Mouse (Mus musculus): ENCODE data around the gene Khk. TPM values are rescaled to one million over a fixed set of nuclear protein-coding genes. Genes with fewer than 3 reads are reported as not detected.

Khk gene
- polyA plus RNA-seq, 1 experiment from 2014 or later: 5.5 TPM

DNA sequence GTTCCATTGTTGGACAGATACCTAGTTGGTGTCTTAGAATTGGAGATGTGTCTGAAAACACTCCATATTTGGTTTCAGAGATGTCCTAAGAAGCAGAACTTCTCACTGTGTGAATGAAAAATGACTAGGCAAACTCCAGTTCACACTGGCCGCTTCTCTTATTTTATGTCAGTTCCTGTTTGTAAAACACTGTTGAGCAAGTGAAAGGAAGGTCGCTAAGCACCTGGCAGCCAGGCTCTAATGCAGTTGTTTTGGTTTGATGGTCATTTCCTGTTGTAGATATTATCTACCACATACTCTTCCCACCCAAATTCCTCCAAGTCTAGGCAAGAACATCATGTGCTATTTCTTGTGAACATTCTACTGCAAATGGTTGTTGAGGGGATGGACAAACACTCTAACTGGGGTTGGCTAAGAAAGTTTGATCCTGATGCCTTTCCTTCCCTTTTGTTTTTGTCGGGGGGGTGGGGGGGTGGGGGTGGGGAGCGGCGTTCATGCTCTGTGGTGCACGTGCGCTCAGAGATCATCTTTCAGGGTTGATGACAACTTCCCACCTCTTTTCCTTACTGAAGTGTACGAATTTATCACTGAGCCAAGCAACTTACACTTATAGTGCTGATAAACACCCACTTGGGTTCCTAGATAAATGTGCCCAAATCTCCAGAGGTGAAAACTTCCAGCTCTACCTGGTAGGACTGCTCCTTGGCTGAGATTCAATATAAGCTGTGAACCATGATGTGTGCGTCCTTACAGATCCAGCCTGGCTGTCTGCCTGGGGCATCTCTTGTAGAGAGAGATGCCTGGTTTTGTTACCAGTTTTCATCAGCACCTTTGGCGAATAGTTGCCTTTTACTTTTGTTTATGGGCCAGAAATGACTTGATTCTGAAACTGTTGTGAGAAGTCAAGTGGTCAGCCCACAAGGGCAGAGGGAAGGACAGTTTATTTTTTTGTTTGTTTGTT, 40.6 kb downstream of the Khk start:
- Histone ChIP-seq H3K9me3 (no peaks in the 10 kb centered on the region), H3K27ac (replicated peaks) (no peak overlapping the region), H3K27me3 (no peaks in the 10 kb centered on the region), H3K4me1 (peaks cover 29% of the 10 kb centered on the region), H3K4me3 (no peak overlapping the region), H3K9ac (replicated peaks) (no peak overlapping the region), H3K36me3 (peaks cover 10% of the 10 kb centered on the region; the same call in 1 of the 2 replicates), H3K4me2 (replicated peaks) (no peak overlapping the region)
- ATAC-seq (replicated peaks): no peak
- 89% methylated on average over 10 of the region's 10 CpGs for WGBS

DNA sequence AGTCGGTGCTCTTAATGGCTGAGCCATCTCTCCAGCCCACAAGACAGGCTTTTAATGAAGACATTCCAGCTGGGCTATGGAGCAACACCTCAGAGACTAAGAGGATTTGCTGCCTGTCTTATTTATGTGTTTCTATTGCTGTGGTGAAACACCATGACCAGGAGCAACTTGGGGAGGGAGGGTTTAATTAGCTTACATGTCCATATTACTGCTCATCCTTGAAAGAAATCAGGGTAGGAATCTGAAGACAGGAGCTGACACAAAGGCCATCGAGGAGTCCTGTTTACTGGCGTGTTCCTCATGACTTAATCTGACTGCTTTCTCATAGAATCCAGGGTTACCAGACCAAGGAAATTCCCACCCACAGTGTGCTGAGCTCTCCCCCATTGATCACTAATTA, 42.7 kb downstream of the Khk start:
- 73% methylated on average over 3 of the region's 3 CpGs for WGBS
- Histone ChIP-seq H3K4me3 (no peak overlapping the region), H3K27me3 (no peaks in the 10 kb centered on the region)

DNA sequence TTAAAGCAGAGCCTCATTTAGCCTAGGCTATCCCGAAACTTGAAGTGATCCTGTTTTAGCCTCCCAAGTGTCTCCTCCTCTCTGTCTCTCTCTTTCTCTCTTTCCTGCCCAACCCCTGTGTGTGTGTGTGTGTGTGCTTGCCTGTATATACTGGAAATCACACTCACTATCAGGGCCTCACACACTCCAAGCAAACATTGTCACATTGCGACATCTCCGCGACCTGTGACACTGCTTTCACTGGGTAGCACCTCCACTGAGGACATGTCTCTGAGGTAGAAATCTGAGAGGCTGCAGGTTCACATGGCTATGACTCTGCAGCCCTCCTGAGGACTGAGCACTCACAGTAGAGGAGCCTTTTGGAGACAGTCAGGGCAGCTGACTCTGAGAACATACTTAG, 45.0 kb downstream of the Khk start:
- WGBS: 93% methylated on average over 4 of the region's 4 CpGs
- no peak for ATAC-seq (replicated peaks)
- no peak overlapping the region for H3K9ac ChIP-seq (replicated peaks)

More for the DNA sequence above, 42.7 kb downstream of the Khk start:
- Histone ChIP-seq H3K27ac (replicated peaks) (no peak overlapping the region), H3K4me2 (replicated peaks) (no peak overlapping the region), H3K4me1 (peaks cover 12% of the 10 kb centered on the region), H3K36me3 (no peaks in the 10 kb centered on the region), H3K9me3 (no peaks in the 10 kb centered on the region), H3K9ac (replicated peaks) (no peak overlapping the region)
- ATAC-seq (replicated peaks): no peak

DNA sequence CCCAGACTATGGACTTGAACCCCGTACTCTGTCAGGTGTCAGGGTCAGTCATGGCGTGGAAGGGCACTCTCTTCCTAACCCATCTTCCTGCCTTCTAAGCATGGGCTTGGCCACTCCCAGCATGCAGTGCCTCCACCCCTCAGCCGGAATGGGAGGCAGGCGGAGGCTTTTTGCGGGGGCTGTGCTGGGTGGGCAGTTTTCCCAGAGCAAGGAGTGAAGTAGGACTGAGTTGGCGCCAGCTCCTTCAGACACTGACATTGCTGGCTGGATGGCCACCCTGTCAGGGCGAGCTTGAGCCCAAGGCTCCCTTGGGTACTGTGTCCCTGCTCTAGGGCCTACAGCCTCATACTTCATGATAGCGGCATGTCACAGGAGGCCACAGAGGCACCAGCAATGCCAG, 47.2 kb downstream of the Khk start, which contains the start of gene Tcf23:
TSS of gene Tcf23 (plus strand) at position 247 of the 400 bp plus-strand sequence.
- no peaks in the 10 kb centered on the region for H3K4me1 ChIP-seq
- no peak within 1 kb of the TSS for H3K27ac ChIP-seq (replicated peaks)
- no peaks in the 10 kb centered on the region for H3K9me3 ChIP-seq
- H3K9ac ChIP-seq (replicated peaks): no peak within 1 kb of the TSS
- no peaks in the 10 kb centered on the region for H3K27me3 ChIP-seq
- H3K4me2 ChIP-seq (replicated peaks): no peak within 1 kb of the TSS
- H3K36me3 ChIP-seq: no peaks in the 10 kb centered on the region
- WGBS: 66% methylated on average over 8 of the region's 8 CpGs
- no peak within 1 kb of the TSS for H3K4me3 ChIP-seq
- ATAC-seq (replicated peaks): no peak

More for the DNA sequence above, 45.0 kb downstream of the Khk start:
- H3K4me1 ChIP-seq: no peaks in the 10 kb centered on the region
- H3K4me2 ChIP-seq (replicated peaks): no peak overlapping the region
- no peaks in the 10 kb centered on the region for H3K36me3 ChIP-seq
- no peaks in the 10 kb centered on the region for H3K27me3 ChIP-seq
- H3K4me3 ChIP-seq: no peak overlapping the region
- no peaks in the 10 kb centered on the region for H3K9me3 ChIP-seq
- no peak overlapping the region for H3K27ac ChIP-seq (replicated peaks)

DNA sequence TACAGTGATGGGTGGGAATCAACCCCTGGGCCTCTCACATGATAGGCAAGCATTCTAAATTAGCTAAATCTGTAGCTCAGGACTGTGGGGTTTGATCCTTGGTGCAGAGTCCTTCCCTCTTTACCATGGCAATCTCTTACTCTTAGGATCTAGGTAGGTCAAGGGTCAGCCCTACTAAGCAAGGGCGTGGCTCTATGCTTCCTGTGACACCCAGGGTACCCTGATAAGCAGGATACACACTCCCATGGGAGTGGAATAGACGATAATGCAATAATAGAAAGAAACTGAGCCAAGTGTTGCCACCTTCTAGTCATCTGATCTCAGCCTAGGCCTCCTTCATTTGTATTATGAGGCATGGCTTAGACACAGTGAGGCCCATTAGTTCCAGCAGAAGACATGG, 48.2 kb downstream of the Khk start:
- no peak overlapping the region for H3K9ac ChIP-seq (replicated peaks)
- no peak overlapping the region for H3K4me3 ChIP-seq
- no peaks in the 10 kb centered on the region for H3K36me3 ChIP-seq
- H3K4me2 ChIP-seq (replicated peaks): no peak overlapping the region
- no peaks in the 10 kb centered on the region for H3K9me3 ChIP-seq
- H3K27ac ChIP-seq (replicated peaks): no peak overlapping the region
- no peaks in the 10 kb centered on the region for H3K4me1 ChIP-seq
- 76% methylated on average over 2 of the region's 2 CpGs for WGBS
- no peaks in the 10 kb centered on the region for H3K27me3 ChIP-seq
- no peak for ATAC-seq (replicated peaks)

DNA sequence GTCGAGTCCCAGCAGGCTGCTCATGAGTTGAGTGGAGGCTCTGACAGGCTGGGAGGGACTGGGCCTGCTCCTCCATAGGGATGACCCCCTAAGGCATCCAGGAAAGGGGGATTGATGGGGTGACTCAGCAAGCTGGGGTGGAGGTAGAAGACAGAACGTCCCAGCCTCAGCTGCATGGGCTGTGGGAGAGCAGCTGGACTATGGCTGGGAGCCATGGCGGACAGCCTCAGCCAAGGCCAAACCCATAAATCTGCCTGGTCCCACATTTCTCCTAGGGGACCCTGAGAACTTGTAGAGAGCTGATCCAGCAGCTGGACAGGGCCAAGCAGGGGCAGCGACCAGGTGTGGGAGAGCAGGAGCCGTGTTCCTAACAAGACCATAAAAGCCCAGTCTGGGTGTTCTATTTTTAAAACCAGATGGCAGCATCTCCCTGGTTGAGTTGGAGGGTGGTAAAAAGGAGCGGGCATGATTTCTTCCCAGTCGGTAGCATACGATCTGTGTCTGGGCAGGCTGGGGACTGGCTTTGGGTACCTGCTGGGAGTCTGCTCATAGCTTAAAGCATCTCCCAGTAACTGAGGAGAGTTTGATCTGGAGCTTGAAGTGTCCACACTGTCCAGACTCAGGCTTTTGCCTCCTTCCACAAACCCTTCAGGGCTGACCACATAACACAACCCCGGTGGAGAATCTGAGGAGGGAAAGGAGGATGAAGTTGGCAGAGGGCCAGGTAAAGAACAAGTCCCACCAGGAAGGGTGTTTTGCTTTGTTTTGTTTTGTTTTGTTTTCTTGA, 53.8 kb downstream of the Khk start:
- 73% methylated on average over 9 of the region's 9 CpGs for WGBS
- Histone ChIP-seq H3K36me3 (no peaks in the 10 kb centered on the region), H3K9ac (replicated peaks) (no peak overlapping the region), H3K9me3 (no peaks in the 10 kb centered on the region), H3K4me1 (no peaks in the 10 kb centered on the region), H3K27ac (replicated peaks) (no peak overlapping the region), H3K4me3 (no peak overlapping the region), H3K4me2 (replicated peaks) (no peak overlapping the region), H3K27me3 (no peaks in the 10 kb centered on the region)
- ATAC-seq (replicated peaks): no peak

Other genes with a start within 250 kb of the Khk start
- gene Dpysl5, start 209.9 kb upstream of the Khk start, polyA plus RNA-seq (2015; fragmentation: Nextera tagmentation; extraction: Ambion mirVana): 216 and 226 TPM in 2 replicates
- 101 and 110 TPM in 2 replicates for gene Mapre3, start 106.8 kb upstream of the Khk start, polyA plus RNA-seq (2015; fragmentation: Nextera tagmentation; extraction: Ambion mirVana)
- 48.1 and 50.9 TPM in 2 replicates for gene Tmem214, start 53.4 kb upstream of the Khk start, polyA plus RNA-seq (2015; fragmentation: Nextera tagmentation; extraction: Ambion mirVana)
- 23.2 and 23.9 TPM in 2 replicates for gene Agbl5, start 32.7 kb upstream of the Khk start, polyA plus RNA-seq (2015; fragmentation: Nextera tagmentation; extraction: Ambion mirVana)
- 243 and 273 TPM in 2 replicates for gene Ost4, start 13.6 kb upstream of the Khk start, polyA plus RNA-seq (2015; fragmentation: Nextera tagmentation; extraction: Ambion mirVana)
- 12.0 and 12.9 TPM in 2 replicates for gene Emilin1, start 8.0 kb upstream of the Khk start, polyA plus RNA-seq (2015; fragmentation: Nextera tagmentation; extraction: Ambion mirVana)
- gene Cgref1, start 24.2 kb downstream of the Khk start, polyA plus RNA-seq (2015; fragmentation: Nextera tagmentation; extraction: Ambion mirVana): 15.9 and 18.5 TPM in 2 replicates
- 123 and 127 TPM in 2 replicates for gene Preb, start 38.9 kb downstream of the Khk start, polyA plus RNA-seq (2015; fragmentation: Nextera tagmentation; extraction: Ambion mirVana)
- gene Tcf23, start 47.2 kb downstream of the Khk start, polyA plus RNA-seq (2015; fragmentation: Nextera tagmentation; extraction: Ambion mirVana): not detected in 2 replicates
- 144 and 153 TPM in 2 replicates for gene Atraid, start 126.9 kb downstream of the Khk start, polyA plus RNA-seq (2015; fragmentation: Nextera tagmentation; extraction: Ambion mirVana)
- gene Slc5a6, start 127.5 kb downstream of the Khk start, polyA plus RNA-seq (2015; fragmentation: Nextera tagmentation; extraction: Ambion mirVana): 13.6 and 16.0 TPM in 2 replicates
- gene Cad, start 133.3 kb downstream of the Khk start, polyA plus RNA-seq (2015; fragmentation: Nextera tagmentation; extraction: Ambion mirVana): 17.6 and 19.8 TPM in 2 replicates
- not detected in 2 replicates for gene Dnajc5g, start 184.9 kb downstream of the Khk start, polyA plus RNA-seq (2015; fragmentation: Nextera tagmentation; extraction: Ambion mirVana)
- 1.5 and 2.2 TPM in 2 replicates for gene Slc30a3, start 186.8 kb downstream of the Khk start, polyA plus RNA-seq (2015; fragmentation: Nextera tagmentation; extraction: Ambion mirVana)
- gene Trim54, start 195.3 kb downstream of the Khk start, polyA plus RNA-seq (2015; fragmentation: Nextera tagmentation; extraction: Ambion mirVana): not detected in 2 replicates
- gene Ucn, start 217.4 kb downstream of the Khk start, polyA plus RNA-seq (2015; fragmentation: Nextera tagmentation; extraction: Ambion mirVana): not detected in 2 replicates
- gene Mpv17, start 232.8 kb downstream of the Khk start, polyA plus RNA-seq (2015; fragmentation: Nextera tagmentation; extraction: Ambion mirVana): 54.6 and 54.8 TPM in 2 replicates